Mouse (Mus musculus) B cell, adult 2 months (primary cell): Measurements from ENCODE around the gene Rab26.

ENCODE experiments used
- DNase-seq, 2 experiments: peaks; one replicate each; pipeline ENCODE4 v3.0.0; 2022

The Rab26 gene

DNA sequence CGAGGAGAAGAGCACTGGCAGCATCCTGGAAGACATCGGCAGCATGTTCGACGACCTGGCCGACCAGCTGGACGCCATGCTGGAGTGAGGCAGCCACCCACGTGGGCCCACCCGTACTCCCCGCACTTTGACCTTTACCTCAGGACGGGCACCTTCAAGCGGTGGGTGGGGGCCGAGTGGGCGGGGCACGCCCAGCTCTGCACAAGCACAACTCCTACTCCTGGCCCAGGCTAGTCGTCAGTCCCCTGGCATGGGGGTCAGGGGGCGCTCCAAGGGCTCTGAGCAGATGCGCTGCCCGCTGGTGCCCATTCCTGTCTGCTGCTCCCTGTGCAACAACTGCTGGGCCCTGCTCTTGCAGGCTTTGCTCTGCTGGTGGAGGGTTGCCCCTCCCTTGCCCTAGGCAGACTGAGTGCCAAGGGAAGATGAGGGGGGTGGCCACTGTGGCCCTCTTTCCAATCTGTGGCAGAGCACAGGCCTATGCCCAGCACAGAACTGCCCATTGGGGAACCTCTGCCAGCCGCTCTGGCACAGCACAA is 26.8 kb downstream of the Rab26 start:
- DNase-seq: no peak

DNA sequence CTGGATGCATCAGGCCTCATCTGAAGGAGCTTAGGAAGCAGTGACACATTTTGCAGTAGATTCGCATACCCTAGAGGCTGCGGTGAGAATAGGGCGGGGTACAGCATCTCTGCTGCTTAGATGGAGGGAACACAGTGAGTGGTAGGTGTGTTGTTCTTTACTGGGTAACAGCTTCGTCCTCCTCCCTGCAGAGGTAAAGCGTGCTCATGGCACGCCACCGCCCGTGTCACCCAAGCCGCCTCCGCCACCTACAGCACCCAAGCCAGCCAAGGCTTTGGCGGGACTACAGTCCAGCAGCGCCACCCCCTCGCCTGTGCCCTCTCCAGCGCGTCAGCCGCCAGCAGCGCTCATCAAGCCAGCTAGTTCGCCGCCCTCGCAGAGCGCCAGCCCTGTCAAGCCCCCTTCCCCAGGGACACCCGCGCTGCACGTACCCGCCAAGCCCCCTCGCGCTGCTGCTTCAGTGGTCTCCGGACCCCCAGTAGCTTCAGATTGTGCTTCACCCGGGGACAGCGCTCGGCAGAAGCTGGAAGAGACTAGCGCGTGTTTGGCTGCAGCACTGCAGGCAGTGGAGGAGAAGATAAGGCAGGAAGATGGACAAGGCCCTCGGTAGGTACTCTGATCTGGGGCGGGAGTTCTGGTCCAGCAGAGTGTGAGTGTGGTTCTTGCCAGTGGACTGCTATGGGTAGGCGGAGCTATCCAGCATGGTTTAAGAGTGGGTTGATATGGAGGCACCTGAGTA is 27.5 kb downstream of the Rab26 start:
- DNase-seq: no peak

DNA sequence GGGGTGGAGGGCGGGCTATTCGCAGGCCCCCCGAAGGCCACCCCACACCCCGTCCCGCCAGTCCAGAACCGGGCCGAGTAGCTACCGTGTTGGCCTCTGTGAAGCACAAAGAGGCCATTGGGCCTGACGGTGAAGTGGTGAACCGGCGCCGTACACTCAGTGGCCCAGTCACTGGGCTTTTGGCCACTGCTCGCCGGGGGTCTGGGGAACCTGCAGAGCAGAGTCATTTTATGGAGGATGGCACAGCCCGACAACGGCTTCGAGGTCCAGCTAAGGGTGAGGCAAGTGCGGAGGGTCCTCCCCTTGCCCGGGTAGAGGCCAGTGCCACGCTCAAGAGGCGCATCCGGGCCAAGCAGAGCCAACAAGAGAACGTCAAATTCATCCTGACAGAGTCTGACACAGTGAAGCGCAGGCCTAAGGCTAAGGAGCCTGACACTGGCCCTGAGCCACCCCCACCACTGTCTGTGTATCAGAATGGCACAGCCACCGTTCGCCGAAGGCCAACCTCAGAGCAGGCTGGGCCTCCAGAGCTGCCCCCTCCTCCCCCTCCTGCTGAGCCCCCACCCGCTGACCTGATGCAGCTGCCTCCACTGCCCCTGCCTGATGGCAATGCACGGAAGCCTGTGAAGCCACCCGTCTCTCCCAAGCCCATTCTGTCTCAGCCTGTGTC is 28.6 kb downstream of the Rab26 start:
- DNase-seq: no peak

DNA sequence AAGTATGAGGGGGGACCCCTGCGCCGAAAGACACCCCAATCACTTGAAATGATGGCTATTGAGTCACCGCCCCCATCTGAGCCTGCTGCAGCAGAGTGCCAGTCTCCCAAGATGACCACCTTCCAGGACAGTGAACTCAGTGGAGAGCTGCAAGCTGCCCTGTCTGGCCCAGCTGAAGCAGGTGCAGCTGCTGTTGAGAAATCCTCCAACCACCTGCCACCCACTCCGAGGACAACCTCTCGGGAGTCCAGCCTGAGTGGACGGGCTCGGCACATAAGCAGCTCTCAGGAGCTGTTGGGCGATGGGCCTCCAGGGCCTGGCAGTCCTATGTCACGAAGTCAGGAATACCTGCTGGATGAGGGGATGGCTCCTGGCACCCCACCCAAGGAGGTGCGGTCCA is 29.9 kb downstream of the Rab26 start:
- no peak for DNase-seq

DNA sequence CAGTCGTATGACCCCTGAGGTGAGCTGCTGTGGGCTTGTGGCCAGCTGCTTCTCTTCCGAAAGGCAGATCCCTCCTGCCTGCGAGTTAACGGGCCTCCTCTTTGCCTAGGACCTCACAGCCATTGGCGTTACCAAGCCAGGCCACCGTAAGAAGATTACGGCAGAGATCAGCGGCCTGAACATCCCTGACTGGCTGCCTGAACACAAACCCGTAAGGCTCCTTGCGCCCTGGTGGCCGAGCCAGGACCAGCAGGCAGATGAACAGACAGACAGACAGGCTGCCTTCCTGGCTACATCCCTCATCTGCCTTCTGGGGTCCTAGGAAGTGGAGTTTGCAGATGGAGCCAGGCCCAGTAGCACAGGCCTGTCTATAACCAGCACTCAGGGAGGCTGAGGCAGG is 31.8 kb downstream of the Rab26 start:
- DNase-seq: no peak

DNA sequence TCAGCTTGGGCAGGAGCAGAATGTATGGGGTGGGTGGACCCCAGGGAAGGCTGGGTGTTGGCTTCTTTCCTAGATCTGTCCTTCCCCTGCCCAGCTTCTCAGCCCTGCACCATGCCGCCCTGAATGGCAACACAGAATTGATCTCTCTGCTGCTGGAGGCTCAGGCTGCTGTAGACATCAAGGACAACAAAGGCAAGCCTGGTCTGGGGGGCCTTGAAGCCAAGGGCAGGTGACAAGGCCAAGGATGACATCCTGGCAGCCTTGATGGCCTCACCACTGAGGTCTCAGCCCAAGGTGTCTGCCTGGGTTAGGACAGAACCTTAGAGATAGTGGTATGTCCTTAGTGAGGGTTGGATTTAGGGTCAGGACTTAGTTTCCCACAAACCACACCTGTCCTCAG is 38.0 kb downstream of the Rab26 start:
- no peak for DNase-seq

DNA sequence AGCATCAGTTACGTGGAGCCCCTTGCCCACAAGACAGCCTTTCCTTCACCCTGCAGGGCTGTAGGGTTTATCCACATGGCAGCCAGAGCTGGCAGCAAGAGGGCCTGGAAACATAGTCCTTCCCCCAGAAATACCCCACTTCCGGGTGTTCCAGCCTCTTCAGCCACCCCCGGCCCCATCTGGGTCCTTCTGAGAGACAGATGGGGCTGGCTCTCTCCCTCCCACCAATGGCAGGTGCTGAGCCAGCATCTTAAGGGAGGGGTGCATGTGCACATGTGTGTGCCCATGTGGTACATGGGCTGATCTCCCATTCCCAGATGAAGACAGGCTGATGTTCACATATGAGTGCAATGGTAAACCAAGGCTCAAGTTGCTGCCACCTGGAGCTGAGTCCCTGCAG is 38.6 kb downstream of the Rab26 start:
- no peak for DNase-seq

DNA sequence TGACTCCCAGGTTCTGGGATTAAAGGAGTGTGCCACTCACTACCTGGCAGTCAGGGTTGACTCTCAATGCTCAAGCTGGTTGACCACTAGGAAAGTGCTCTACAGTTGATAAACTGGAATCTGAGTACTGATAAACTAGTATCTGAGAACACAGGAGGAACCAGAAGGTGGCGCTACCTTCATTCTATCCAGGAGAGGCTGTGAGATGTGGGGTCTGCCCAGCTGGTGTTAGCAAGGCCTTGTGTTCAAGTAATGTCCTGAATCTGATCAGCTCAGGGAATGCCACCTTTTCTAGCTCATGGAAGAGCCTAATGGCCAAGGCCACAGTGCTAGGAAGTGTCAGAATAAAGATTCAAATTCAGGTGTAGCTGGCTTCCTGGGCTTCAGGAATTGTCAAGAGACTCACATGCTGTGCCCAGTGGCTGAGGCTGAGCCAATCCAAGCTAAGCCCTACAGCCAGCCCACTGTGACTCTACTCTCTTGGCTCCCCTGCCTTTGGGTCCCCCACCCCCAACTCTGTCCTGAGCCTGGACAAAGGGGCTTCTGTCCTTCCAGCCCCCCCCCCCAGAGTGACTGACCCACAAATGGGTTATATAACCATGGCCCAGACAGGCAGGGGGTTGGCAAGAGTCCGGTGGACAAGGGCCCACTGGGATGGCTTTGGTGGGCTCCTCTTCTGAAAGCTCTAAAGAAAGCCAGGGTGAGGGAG is 39.2 kb downstream of the Rab26 start:
- DNase-seq: peak; percentile 56 to 61

DNA sequence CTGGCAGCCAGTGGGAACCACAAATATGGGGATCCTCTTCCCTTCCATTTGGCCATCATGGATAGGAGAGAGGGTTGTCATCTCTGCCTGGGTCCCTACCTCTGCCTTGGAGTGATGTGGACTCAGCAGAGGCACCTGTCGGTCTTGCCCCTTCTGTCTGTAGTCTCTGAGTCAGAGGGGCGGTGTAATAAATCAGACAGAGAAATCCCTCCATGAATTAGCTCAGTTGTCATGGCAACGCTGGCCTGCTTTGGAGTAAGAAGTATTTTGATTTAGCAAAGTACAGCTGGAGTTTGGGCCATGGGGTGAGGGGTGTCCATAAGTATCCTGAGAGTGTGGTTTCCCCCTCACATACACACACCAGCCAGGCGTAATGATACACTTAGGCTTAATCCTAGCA is 43.6 kb downstream of the Rab26 start:
- DNase-seq: no peak

DNA sequence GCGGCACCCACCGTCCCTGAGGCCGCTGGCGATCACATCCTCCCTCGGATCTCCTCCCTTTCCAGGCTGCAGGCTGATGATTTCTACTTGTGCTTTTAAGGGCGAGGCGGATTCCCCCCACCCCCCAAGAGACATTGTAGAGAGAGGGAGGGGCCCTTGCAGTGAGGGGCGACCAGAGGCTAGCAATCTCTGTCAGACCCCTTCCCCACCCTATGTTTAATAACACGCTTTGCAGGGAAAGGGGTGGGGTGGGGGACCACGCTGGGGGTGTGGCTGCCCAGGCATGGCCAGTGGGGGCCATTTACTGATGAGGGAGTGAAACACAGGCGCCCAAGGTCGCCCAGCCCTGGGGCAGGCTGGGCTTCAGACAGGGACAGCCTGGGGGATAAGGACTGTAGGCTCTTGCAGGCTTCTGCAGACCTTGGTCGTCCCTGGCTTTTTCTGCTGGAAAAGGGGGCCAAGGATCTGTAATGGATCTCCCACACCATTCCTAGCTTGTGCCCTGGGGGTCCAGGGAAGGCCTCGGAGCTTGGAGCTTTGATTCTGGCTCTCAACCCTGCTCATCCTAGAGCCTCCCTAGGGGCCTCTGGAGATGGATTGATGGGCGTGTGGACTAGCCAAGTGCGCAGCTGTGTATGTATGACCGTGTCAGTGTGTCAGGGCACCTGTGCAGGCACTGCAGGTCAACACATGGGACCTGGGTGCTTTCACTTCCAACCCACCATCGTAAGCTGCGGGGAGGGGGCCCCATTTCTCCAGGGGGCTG is 44.6 kb downstream of the Rab26 start:
- DNase-seq: no peak

DNA sequence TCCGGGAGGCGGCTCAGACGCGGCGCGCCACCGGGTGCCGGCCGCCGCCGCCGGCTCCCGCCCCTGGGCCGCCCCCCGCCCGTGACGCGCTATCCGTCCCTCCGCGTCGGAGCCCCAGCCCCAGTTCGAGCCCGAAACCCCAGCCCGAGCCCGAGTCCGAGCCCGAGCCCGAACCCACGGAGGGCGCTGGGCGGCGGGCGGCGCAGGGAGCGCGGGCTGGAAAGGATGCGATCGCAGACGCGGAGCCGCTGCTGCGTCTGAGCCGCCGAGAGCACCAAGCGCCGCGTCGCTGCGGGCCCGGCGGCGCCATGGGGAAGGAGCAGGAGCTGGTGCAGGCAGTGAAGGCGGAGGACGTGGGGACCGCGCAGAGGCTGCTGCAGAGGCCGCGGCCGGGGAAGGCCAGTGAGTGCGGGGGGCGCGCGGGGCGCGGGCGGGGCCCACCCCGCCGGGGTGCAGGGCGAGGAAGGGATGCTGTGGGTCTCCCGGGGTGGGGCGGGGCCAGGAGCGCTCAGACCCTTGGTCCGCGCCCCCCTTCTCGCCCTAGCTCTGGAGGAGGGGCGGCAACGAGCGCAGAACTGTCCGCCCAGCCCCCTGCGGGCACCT is 45.2 kb downstream of the Rab26 start:
- peak; percentile 29 to 39 for DNase-seq

DNA sequence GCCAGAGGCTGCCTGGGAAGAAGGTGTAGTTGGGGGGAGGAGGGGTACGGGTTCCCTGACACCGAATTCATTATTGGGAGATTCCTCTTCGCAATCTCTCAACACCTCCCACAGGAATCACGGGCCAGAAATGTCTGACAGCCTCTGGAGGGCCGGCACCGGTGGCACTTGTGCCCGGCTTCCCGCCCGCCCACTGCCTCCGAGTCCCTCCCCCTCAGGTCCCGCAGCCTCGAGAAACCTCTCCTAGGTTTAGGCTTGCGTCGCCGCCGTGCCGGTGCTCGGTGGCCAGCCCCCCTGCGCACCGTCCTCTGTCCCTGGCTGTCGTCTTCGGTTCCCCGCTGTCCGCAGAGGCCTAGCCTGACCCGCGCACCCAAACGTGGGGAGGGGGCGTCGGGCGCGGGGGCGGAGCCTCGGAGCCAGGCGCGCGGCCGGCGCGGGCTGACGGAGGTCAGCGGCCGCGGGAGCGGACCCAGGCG is 45.8 kb downstream of the Rab26 start, which contains the start of gene Caskin1:
TSS of gene Caskin1 (plus strand) at position 416 of the 476 bp plus-strand sequence.
- peak in 1 of 2 experiments; percentile 14 for DNase-seq

DNA sequence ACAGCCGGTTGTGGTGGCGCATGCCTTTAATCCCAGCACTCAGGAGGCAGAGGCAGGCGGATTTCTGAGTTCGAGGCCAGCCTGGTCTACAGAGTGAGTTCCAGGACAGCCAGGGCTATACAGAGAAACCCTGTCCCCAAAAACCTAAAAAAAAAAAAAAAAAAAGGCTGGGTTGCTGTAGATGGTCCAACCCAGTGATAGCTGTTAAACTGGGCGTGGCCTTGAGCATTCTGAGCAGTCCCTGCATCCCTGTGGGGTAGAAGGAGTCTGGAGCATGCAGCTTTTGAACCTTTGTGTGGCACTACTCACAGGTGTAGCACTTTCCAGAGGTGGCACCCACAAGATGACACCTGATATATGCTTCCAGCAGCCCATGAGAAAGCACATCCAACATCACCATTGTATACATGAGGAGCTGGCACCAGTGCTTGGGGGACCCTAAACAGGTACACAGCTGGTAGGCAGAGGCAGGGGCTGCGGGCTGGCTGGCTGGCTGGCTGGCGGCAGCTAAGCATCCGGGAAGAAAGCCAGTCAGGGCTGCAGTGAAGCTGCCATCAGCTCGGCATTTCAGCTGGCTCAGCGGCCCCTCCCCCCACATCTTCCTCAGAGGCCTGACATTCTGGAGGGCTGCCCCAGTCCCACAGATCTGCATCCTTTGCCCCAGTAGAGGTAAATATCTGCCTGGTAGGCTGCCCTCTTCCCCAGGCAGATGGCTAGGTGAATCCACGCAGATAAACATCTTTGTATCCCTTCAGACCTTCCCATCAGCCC is 48.7 kb downstream of the Rab26 start:
- no peak for DNase-seq

DNA sequence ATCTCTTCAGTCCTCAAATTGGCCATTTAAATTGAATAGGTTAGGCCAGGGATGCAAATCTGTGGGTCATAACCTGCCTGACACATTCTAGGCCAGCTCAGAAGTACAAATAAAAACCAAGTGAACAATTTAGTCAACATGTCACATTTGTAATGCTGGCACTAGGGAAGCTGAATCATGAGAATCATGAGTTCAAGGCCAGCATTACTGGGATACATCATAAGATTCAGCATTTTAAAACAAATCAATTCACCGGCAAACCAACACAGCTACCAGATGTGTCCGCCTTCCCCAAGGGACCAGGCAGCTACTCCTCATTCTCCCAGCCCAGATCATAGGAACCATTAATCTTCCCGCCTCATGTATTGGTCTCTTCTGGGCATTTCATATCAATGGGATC is 50.5 kb downstream of the Rab26 start:
- DNase-seq: no peak

DNA sequence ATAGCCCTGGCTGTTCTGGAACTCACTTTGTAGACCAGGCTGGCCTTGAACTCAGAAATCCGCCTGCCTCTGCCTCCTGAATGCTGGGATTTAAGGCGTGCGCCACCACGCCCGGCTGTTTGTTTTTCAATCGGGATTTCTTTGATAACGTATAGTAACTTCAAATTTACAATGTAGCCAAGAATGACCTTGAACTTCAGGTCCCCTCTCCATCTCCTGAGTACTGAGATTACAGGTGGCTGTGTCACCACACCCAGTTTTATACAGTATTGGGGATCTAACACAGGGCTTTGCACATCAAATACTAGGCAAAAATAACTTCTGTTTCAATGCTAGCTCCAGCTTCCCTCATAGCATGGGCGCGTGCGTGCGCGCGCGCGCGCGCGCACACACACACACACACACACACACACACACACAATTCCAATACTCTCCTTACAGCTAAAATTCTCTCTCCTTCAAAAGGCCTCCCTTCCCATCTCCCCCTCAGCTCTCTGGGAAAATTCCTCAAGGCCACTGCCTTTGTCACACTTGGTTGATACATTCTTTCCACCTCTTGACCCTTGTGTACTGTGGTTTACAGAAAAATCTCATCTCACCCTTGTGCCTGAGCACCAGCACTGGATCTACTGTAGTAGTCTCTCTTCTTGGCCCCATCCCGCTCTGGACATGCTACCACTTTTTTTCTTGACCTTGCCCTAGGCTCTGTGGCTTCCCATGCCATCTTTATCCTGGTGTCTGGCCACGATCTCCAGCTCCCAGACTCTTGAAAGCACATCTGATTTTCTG is 52.8 kb downstream of the Rab26 start:
- no peak for DNase-seq

DNA sequence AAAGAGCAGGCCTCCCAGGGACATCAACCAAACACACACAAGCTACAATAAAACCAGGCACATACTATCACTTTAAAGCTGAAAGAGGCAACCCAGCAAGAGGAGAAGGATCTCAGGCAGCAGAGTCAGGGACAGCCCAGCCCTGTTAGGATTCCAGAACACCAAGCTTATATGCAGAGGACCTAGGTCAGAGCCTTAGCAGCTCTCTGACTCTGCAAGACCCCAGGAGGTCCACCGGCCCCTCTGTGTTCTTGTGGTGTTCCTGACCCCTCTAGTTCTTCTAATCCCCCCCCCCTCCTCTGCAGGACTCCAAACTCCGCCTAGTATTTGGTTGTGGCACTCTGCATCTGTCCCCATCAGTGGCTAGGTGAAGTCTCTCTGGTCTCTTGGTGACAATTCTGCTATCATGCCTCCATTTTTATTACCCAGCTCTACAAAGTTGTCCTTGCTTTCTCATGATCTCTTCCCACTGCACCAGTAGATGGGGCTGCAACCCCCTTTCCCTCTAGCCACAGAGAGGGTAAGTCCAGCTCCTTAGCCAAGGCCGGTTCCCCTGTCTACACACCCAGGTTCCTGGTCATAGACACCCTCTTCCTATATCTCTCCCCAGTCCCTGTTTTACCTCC is 53.7 kb downstream of the Rab26 start:
- DNase-seq: no peak

DNA sequence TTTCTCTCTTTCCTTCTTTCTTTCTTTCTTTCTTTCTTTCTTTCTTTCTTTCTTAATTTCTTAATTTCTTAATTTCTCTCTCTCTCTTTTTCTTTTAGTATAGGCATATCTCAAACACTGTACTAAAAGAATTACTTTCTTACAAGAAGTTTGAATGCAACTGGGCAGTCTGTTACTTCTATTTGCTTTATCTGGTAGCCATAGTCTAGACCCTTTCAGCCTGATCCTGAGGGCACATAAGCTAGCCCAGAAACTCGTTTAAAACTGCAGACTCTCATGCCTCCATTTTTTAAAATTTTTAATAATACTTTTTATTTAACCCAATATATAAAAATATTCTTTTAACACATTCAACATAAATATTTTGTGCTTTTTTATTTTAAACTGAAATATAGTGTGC is 54.6 kb downstream of the Rab26 start:
- DNase-seq: no peak

DNA sequence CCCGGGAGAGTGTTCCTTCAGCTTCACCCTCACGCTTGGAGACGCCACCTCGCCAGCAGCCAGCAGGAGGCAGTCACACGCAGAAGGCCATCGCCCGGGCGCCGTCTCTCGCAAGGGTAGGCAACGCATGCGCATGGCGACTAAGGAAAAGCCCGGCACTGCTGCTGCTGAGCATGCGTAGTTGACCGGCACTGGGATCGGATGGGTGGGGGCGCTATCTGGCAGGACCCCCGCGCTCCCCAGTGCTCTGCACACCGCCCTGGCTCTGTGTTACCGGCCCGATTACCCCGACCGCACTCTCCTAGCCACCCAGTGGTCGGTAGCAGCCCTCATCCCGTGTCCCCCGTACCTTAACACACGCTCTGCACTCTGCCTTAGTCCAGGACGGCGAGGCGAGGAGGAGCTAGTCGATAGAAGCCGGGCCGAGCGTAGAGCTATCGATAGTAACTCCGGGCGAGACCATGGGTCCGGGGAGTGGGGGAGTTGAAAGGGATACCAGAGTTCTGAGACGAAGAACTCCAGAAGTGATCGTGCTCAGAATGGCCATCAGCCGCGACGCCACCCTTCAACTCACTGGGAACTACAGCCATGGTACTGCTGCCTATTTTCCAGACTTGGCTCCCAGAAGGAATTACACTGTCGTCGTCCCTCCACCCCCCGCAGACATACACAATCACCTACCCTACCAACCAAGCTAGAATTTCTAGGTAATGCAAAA is 55.2 kb downstream of the Rab26 start, which contains the start of gene Mlst8:
TSS of gene Mlst8 (minus strand) at position 416 of the 718 bp plus-strand sequence.
- DNase-seq: peak; percentile 95 to 97

DNA sequence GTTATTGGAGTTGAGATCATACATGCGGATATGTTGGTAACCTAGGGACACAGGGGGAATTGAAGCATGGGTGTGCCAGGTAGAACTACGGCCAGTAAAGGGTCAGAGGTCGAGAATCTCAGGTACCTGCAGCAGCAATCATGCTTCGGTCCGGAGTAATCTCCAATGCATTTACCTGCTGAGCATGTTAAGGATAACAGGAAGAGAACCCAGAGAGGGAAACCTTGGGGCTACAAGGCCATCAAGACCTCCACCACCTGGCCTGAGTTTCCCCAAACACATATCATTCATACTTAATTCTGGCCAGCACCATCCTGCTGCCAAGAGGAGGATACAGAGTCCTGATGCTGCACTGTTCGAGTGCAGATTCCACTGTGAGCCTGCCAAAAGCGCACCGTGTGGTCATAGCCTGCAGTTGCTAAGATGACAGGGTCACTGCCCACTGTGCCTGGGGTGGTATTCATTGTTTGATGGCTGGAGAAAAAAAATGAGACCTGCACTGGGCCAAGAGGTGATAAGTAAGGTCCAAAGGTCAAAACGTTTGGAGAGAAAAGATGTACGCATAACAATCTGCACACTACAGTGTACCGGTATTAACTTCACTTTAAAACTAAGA is 55.9 kb downstream of the Rab26 start:
- DNase-seq: no peak
